Mouse (Mus musculus) kidney, postnatal 0 days (tissue): ENCODE measurements around the gene Nploc4. TPM values are rescaled to one million over a fixed set of nuclear protein-coding genes. Genes with fewer than 3 reads are reported as not detected.
"Not testable (repeated sequence)": the region's sequence is repeated elsewhere in the genome, so short reads cannot be mapped to it uniquely, and the experiment has no call there.

Experiments used
- ATAC-seq: fragments of 200-750 bp; cut with Nextera tagmentation; replicated peaks from 2 replicates; pipeline ENCODE4 v1.8.0; 2017; ENCODE audit warnings: low read depth, moderate number of reproducible peaks, moderate TSS enrichment, moderate library complexity; ENCODE audit not compliant: low FRiP score
- DNase-seq: peaks from one replicate; pipeline ENCODE4 v3.0.0-alpha.2; 2016; ENCODE audit warnings: low spot score
- H3K27ac ChIP-seq: fragments of 300-500 bp; sonication (generic); 2 replicates; pipeline ENCODE4 v1.5.1; 2014; ENCODE audit warnings: mild to moderate bottlenecking
- H3K27me3 ChIP-seq: fragments of 300-500 bp; sonication (generic); 2 replicates; pipeline ENCODE4 v1.6.1; 2014; ENCODE audit warnings: low read length, mixed read lengths; ENCODE audit not compliant: insufficient read depth
- H3K36me3 ChIP-seq: fragments of 300-500 bp; sonication (generic); 2 replicates; pipeline ENCODE4 v1.6.1; 2014; ENCODE audit warnings: low read length, mixed read lengths; ENCODE audit not compliant: insufficient read depth
- H3K4me1 ChIP-seq: fragments of 300-500 bp; sonication (generic); replicated peaks from 2 replicates; pipeline ENCODE4 v1.6.1; 2014; ENCODE audit warnings: antibody characterized with exemption, low read length, mixed read lengths; ENCODE audit not compliant: insufficient read depth
- H3K4me2 ChIP-seq: fragments of 300-500 bp; sonication (generic); 2 replicates; pipeline ENCODE4 v1.6.1; 2014; ENCODE audit warnings: mild to moderate bottlenecking, low read length, moderate library complexity, mixed read lengths
- H3K4me3 ChIP-seq: fragments of 300-500 bp; sonication (generic); replicated peaks from 2 replicates; pipeline ENCODE4 v1.5.1; 2014; ENCODE audit warnings: low read depth, low read length
- H3K9ac ChIP-seq: fragments of 300-500 bp; sonication (generic); 2 replicates; pipeline ENCODE4 v1.6.1; 2014; ENCODE audit warnings: low read depth, low read length
- H3K9me3 ChIP-seq: fragments of 300-500 bp; sonication (generic); replicated peaks from 2 replicates; pipeline ENCODE4 v1.6.1; 2016; ENCODE audit warnings: low read length, inconsistent platforms, mixed read lengths
- CTCF ChIP-seq: IDR thresholded peaks from 2 replicates; pipeline ENCODE4 v1.5.1; 2016; ENCODE audit warnings: antibody characterized with exemption, low read depth, mild to moderate bottlenecking, moderate library complexity
- WGBS: fragments of 180-500 bp; shearing (Covaris S2); extraction: QIAGEN DNeasy Blood & Tissue Kit; methylation state at CpG from one replicate; pipeline ENCODE4 v1.1.7; 2014; 5-methylcytosine and 5-hydroxymethylcytosine counted together
- polyA plus RNA-seq: library from polyadenylated mRNA; unstranded; fragments of >200 nt; fragmentation: Nextera tagmentation; extraction: Ambion mirVana; gene quantifications from 2 replicates; pipeline ENCODE4 v1.2.1, GENCODE M21; 2015

The Nploc4 gene
- polyA plus RNA-seq, 1 experiment from 2014 or later: 23.3 TPM

DNA sequence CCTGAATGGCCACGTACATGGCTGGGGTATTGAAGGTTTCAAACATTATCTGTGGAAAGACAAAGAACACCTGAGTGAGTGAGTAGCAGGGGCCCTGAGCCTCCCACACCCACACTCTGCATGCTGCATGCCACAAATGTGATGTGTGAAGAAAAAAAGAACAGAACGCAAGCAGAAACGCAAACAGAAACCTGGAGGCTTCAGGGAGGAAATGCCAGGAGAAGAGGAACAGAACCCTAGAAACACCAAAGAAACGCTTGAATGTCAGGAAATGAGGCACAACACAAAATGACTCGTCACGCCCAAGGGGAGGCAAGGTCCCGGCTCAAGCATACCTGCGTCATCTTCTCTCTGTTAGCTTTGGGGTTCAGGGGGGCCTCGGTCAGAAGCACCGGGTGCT, 90.2 kb downstream of the Nploc4 start:
- Histone ChIP-seq H3K9ac (peak overlapping the region; percentile 99), H3K4me3 (peak overlapping the region; percentile 95), H3K36me3 (peaks cover 10% of the 10 kb centered on the region), H3K27ac (no peak overlapping the region), H3K4me1 (peaks cover 8% of the 10 kb centered on the region), H3K4me2 (peak overlapping the region; percentile 97), H3K27me3 (no peaks in the 10 kb centered on the region), H3K9me3 (no peaks in the 10 kb centered on the region)
- 4% methylated on average over 9 of the region's 10 CpGs for WGBS
- ATAC-seq (no peak), DNase-seq (no peak)
- no peak for TF ChIP-seq CTCF

DNA sequence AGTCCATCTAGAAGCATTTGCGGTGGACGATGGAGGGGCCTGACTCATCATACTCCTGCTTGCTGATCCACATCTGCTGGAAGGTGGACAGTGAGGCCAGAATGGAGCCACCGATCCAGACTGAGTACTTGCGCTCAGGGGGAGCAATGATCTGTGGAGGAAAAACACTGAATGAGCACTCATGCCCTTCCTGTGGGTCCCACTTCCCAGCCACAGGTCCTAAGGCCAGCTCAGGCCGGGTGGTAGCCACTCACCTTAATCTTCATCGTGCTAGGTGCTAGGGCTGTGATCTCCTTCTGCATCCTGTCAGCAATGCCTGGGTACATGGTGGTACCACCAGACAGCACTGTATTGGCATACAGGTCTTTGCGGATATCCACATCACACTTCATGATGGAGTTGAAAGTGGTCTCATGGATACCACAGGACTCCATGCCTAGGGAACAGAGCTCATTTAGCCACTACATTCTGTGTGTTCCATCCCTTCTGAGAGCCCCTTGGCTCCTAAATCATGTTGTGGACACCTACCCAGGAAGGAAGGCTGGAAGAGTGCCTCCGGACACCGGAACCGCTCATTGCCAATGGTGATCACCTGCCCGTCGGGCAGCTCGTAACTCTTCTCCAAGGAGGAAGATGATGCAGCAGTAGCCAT, 91.0 kb downstream of the Nploc4 start:
- WGBS: 17% methylated on average over 8 of the region's 13 CpGs
- H3K27ac ChIP-seq: not testable (repeated sequence)

DNA sequence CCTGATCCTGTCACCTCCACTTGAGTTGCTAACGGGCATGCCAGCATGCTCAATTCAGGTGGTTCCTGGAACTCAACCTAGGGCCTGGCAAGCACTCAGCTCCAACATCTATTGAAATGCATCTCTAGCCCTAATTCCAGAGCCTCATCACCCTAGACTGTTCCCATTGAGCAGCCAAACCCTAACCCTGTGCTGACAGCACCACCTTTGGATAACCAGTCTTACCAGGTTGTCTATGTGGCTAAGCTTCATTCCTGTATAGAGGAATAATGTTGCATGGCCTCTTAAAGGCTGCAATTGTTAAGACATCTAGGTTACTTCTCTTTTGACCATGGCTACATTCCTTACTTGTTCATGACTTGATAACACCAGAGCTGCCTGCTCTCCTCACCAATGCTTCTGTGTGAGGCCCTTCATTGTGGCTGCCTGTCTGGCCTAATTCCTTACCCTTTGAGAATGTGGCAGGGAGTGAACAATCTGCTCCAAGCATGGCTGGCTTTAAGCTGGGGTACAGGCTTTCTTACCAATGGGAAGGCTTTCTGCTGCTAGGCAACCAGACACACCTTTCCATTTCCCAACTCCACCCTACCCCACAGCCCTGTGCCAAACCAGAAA, 92.3 kb downstream of the Nploc4 start:
- ATAC-seq (no peak), DNase-seq (no peak)
- H3K36me3 ChIP-seq: peaks cover 10% of the 10 kb centered on the region
- no peak for TF ChIP-seq CTCF
- no peaks in the 10 kb centered on the region for H3K27me3 ChIP-seq
- 22% methylated on average over 1 of the region's 1 CpGs for WGBS
- H3K9ac ChIP-seq: no peak overlapping the region
- H3K27ac ChIP-seq: peak overlapping the region; percentile 2; the same call in 1 of the 2 replicates
- H3K4me3 ChIP-seq: 0 out of 2 replicates have a peak overlapping the region, but pooled peaks have one; percentile 1
- peak overlapping the region; percentile 46 for H3K4me2 ChIP-seq
- no peaks in the 10 kb centered on the region for H3K9me3 ChIP-seq
- peaks cover 4% of the 10 kb centered on the region for H3K4me1 ChIP-seq

More for the DNA sequence above, 91.0 kb downstream of the Nploc4 start:
- not testable (repeated sequence) for ATAC-seq, DNase-seq, H3K27me3 ChIP-seq, H3K4me1 ChIP-seq, H3K9me3 ChIP-seq, H3K9ac ChIP-seq
- peak overlapping the region; percentile 40 for H3K4me3 ChIP-seq
- peaks cover 10% of the 10 kb centered on the region for H3K36me3 ChIP-seq
- peak overlapping the region; percentile 63 for H3K4me2 ChIP-seq

DNA sequence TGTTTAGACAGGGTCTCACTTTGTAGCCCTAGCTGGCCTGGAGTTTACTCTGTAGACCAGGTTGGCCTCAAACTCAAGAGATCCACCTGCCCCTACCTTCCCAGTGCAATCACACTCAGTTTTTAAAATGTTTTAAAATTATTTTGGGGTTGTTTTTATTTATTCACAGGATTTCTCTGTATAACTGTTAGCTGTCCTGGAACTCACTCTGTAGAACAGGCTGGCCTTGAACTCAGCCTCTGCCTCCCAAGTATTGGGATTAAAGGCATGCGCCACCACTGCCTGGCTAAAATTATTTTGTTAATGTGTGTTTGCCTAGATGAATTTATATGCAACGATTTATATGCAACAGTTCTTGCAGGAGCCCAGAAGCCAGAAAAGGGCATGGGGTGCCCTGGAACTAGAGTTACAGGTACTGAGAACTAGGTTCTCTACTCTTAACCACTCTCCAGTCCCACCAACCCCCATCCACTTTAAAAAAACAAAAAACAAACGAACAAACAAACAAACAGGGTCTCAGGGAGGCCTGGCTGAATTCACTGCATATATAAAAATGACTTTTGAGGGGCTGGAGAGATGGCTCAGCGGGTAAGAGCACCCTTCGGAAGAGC, 93.1 kb downstream of the Nploc4 start:
- WGBS: 56% methylated on average over 5 of the region's 5 CpGs
- Histone ChIP-seq H3K4me2 (peak overlapping the region; percentile 46), H3K4me3 (no peak overlapping the region), H3K9me3 (no peaks in the 10 kb centered on the region), H3K27ac (peak overlapping the region; percentile 66; the same call in 1 of the 2 replicates), H3K27me3 (no peaks in the 10 kb centered on the region), H3K36me3 (peaks cover 10% of the 10 kb centered on the region), H3K9ac (no peak overlapping the region), H3K4me1 (peaks cover 4% of the 10 kb centered on the region; the same call in 1 of the 2 replicates)
- ATAC-seq (no peak), DNase-seq (no peak)
- TF ChIP-seq CTCF: no peak

DNA sequence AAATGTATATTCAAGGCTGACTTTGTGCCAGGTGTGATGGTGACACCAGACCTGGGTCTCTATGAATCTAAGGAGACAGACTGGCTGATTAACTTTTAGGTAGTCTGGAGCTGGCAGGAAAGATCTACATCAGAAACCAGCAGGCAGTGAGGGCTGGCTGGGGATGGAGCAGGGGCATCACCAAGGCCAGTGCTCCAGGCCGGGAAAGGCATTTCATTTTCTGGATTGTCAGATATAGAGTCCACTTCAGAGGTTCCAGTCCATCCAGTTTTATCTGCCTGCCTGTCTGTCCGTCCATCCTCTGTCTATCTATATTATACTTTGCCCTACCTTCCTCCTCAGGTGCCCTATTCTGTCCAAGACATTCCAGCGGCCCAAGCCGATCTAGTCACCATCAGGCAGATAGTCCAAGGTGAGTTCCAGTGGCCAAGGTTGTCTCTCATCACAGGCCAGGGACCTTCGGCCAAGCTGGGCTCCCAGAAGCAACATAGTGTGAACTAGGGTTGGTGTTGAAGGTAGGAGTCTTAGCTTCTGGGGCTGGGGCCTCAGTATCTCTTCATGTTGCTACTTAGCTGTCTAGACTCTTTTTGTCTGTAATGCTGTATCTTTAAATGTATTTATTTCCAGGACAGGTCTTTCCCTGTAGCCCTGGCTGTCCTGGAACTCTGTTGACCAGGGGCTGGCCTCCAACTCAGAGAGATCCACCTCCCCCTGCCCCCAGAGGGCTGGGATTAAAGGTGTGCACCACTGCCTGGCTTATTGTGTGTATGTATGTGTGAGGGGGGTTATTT, 93.8 kb downstream of the Nploc4 start:
- no peak overlapping the region for H3K4me2 ChIP-seq
- H3K9me3 ChIP-seq: no peaks in the 10 kb centered on the region
- H3K27me3 ChIP-seq: no peaks in the 10 kb centered on the region
- H3K36me3 ChIP-seq: peaks cover 10% of the 10 kb centered on the region
- peaks cover 4% of the 10 kb centered on the region; the same call in 1 of the 2 replicates for H3K4me1 ChIP-seq
- H3K4me3 ChIP-seq: no peak overlapping the region
- no peak overlapping the region for H3K9ac ChIP-seq
- TF ChIP-seq CTCF: no peak
- WGBS: 70% methylated on average over 5 of the region's 5 CpGs
- H3K27ac ChIP-seq: peak overlapping the region; percentile 66; the same call in 1 of the 2 replicates
- DNase-seq (no peak), ATAC-seq (no peak)

DNA sequence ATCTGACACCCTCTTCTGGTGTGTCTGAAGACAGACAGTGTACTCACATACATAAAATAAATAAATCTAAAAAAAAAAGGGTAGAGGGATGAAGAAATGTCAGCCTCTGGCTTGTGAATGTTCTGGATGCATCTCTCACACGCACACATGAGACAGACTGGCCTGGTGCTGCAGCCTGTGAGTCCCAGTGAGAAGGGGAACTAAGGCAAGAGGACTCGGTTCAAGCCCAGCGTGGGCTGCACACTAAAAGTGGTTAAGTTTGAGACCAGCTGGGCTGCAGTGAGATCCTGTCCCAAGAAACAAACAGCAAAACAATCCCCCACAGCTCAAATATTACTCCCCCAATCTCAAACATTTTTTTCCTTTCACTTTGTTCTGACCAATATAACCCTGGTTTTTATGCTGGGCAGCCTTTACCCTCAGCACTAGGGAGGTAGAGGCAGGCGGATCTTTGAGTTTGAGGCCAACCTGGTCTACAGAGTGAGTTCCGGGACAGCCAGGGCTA, 94.8 kb downstream of the Nploc4 start:
- no peaks in the 10 kb centered on the region for H3K27me3 ChIP-seq
- no peak for TF ChIP-seq CTCF
- H3K4me2 ChIP-seq: no peak overlapping the region
- peaks cover 10% of the 10 kb centered on the region for H3K36me3 ChIP-seq
- H3K4me3 ChIP-seq: no peak overlapping the region
- H3K4me1 ChIP-seq: peaks cover 4% of the 10 kb centered on the region; the same call in 1 of the 2 replicates
- DNase-seq (no peak), ATAC-seq (no peak)
- no peak overlapping the region for H3K9ac ChIP-seq
- WGBS: 92% methylated on average over 5 of the region's 5 CpGs
- H3K9me3 ChIP-seq: no peaks in the 10 kb centered on the region
- no peak overlapping the region for H3K27ac ChIP-seq
